Mouse (Mus musculus) heart, adult 8-10 months (tissue): ENCODE data around the gene Magi2. TPM values are rescaled to one million over a fixed set of nuclear protein-coding genes. Genes with fewer than 3 reads are reported as not detected.
"Not testable (repeated sequence)": the region's sequence is repeated elsewhere in the genome, so short reads cannot be mapped to it uniquely, and the experiment has no call there.

Experiments used
- DNase-seq: peaks from one replicate; pipeline ENCODE4 v3.0.0; 2022; ENCODE audit warnings: low spot score
- total RNA-seq, 4 experiments: library from RNA; stranded (reverse); gene quantifications; 2 replicates each; pipeline ENCODE4 v1.2.4; 2022

Gene Magi2
- total RNA-seq, 4 experiments from 2014 or later = 9.1 to 11.6 (median 9.6) TPM

DNA sequence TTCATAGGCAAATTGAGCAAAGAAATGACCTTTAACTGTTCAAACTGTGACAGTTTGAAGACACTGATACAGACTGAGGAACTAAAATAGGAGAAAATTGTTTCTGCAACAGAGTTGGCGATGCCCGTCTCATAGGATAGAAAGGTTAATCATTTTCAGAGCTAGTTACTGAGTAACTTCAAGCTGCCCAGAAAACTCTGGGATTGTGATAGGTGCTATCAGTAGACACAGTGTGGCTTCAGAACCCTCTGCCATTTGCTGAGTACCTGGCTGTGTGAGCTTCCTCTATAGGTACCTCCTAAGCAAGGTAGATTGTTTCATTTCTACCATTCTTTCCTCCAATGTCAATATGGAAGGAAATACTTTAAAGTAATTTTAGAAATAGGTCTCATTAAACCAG is 1014.7 kb downstream of the Magi2 start:
- no peak for DNase-seq

DNA sequence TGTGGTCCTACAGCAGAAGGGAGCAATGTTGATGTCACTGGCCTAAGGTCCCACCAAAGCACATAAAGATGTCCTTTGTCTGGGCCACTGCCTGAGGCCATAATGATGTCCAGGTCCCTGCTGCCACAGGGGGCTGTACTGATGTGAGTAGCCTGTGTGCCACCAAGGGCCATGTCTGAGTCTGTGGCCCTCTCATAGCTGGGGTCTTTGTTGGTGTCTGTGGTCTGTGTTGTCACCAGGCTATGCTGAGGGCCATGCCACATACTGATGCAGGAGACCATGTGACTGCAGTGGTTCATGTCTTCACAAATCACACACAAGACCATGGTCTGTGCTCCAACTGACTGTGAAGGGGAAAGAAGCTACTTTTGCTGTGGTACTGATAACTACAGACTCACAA is 1015.7 kb downstream of the Magi2 start:
- DNase-seq = no peak

DNA sequence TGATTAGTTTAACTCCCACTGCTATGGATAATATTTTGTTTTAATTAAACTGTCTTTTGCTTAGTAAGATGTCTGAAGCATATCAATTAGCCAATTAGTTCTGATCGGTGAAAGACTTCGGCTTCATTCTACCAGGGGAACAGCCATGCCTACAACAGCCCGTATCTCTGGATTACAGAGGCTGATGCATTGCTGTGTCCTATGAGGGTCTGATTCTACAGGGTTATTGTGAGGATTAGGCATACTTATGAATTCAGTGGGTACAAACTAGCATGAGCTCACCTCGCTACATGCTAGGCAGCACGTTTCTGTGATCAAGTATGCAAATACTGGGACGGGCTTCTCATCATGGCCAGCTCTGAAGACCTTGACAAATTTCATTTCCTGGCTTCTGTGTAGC is 1022.5 kb downstream of the Magi2 start:
- no peak for DNase-seq

DNA sequence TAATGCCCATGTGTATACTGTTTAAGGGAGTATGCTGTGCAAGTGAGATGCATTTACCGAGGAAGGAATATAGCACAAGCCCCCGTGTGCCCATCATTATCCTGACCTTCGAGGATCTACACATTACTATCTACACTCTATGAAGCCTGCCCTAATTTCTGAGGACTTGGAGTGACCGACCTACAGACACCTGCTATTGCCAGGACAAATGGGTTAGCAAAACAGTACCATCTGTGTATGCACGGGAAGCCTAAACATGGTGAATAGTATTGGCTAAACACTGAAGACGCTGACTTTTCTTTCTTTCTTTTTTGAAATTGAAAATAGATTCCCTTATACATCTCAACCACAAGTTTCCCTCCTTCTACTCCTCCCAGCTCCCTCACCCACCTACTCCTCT is 1024.7 kb downstream of the Magi2 start:
- DNase-seq = no peak

DNA sequence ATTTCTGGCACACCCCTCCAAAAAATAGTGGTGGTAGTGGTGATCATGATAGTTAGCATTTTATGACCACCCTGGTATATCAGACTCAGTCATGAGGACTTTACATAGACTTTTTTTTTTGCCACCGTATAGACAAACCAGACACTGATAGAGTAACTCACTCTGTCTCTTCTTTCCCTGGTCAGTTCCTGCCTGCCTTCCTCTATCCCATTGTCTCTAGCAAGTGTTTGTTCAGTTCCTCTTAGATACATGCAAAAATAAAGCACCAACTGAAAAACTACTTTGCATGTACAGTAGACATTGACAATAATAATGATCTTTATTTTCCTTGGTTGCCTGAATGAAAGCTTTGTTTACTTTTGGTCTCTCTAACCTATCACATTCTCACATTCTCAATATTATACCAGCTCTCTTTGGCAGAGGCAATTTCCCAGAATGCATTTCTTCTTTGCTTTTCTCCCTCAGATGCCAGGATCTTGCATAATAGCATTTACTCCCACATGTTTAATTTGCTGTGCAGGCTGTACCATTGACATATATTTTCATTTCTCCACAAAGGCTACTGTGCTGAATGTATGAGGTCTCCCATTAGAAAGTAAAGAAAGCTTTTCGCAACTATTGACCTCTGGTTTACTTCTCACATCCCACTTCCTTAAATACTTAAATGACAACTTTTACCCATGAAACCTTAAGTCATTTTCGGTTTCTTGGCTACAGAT is 1029.5 kb downstream of the Magi2 start:
- no peak for DNase-seq

DNA sequence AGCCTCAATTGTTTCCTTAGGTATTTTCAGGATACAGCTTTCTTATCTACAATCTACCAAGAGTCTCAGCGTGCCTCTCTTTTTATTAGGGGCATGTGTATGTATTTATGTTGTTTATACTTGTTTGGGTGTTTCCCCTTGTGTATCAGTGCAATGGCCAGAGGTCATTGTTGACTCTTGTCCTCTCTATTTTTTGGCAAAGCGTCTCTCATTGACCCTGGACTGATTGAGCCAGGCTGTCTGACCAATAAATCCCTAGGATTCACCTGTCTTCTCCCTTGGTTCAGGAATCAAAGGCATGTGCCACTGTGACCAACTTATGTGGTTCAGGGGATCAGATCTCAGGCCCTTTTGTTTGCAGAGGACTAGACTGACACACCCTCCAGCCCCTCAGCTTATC is 1030.1 kb downstream of the Magi2 start:
- DNase-seq = no peak

DNA sequence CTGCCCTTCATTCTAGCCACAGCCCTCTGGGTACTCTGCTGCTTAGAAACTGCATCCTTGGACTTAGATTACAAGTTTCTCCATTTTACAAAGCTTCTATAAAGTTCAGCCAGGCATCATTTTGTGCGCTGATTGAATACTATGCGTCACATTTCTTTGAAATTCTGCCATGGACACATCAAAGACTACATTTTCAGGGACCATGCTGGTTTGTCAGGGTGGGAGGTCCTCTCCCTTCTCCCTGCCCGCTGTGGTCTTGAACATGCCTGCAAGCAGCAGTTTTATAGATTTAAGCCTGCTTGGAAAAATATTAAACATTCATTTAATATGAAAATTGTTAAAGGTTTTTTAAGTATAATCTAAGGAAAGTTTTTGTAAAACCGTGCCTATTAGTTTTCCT is 1030.6 kb downstream of the Magi2 start:
- no peak for DNase-seq

DNA sequence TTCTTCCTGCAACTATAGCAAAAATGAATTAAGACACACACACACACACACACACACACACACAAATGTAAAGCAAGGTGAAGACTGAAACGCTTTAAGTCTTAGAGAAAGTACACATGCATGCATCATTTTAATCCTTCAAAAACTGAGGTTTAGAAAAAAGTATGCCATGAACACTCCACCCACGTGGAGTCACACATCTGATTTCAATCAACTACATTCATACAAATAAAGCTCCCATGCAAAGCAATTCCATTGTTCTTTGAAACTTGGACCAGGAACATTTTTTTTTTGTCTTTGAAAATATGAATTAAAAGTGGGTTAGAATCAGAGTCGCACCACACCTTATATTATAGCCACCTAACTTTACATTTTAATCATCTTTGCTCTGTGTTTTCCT is 1032.9 kb downstream of the Magi2 start:
- DNase-seq = no peak

DNA sequence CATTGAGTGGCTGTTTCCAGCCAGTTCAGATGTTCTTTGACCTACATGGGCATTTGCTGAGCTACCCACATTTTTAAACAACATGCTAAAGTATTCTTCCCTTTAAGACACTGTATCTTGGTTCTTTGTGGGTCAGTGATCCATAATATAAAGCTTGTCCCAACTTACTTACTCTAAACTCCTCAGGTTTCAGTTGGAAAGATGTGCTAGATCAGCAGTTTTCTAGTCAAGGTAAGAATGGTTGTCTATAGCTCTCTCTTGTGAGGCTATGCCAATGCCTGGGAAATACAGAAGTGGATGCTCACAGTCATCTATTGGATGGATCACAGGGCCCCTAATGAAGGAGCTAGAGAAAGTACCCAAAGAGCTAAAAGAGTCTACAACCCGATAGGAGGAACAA is 1045.8 kb downstream of the Magi2 start:
- not testable (repeated sequence) for DNase-seq

DNA sequence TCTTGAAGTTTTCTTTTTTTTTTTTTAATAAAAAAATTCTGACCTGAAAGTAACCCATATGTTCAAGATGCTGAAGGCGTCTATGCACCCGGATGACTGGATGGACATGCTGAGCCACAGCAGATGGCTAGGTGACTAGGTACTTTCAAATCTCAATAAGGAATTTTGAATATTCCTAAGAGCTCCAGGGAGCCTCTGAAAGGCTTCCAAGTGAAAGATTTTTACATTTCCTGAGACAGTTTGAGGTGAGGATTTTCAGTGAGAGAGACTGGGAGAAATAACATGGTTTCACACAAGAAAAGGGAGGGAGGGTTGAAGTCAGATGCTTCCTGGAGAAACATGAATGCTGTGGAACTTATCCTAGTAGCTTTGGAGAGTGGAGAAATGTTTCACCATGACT is 1048.8 kb downstream of the Magi2 start:
- DNase-seq = no peak

DNA sequence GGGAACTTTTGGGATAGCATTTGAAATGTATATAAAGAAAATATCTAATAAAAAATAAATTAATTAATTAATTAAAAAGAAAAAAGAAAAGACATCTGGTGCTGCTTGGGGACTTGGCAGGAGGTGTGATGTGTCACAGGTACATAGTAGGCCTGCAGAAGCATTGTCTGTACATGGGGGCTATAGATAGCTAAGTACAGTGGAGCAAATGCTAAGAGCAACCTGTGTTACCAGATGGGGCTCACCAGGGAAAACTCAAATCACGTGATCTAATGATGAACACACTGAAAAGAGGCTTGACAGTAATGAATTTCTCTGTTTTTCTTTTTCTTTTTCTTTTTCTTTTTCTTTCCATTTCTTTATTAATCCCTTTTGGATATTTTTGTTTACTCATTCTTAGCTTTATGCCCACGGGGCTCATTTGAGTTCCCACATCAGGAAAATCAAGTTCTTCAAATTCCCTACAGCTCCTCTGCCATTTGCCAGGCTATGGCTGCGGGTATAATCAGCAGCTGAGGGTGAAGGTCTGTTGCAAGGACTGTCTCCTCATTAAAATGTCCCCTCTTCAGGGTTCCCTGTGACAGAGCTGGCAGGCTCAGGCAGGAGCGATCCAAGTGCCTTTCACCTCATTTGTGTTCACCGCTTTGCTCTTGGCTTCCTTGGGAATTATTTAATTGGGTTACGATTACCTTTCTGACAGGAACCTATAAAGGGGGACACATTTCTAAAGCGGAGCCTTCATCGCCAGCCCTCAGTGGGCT is 1058.4 kb downstream of the Magi2 start:
- DNase-seq = no peak

DNA sequence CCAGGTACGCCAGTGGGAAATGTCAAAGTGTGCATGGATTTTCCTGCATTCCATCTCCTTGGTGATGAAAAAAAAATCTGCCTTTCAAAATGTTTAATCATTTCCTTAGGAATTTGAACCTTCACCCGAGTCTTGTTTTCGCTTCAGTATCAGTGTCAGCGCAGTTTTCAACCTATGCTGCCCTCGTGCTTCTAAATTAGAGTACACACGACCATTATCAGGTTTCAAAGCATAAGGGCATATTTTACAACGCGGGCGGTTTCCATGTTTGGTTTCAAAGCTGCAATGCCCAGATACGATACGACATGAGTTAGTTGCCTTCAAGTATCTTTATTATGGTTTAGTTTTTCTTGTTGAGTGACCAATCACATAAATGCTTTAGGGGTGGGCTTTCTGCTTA is 1067.7 kb downstream of the Magi2 start:
- no peak for DNase-seq

DNA sequence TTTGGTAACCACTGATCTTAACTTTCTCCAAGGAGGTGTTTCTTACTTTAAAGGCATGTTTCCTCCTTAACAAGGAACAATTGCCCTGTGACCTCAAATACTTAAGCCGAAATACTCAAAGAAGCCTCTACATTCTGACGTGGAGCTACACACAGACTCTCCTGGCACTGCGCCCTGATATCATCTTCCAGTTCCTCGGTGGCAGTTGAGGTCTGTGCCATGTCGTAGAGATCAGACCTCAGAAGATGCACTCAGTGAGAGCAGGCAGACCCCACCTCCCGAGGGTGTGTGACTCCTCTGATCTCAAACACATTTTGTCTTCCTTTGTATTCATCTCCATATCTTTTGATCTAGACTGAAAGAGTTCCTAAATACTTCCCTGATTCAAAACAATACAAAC is 1073.0 kb downstream of the Magi2 start:
- no peak for DNase-seq

DNA sequence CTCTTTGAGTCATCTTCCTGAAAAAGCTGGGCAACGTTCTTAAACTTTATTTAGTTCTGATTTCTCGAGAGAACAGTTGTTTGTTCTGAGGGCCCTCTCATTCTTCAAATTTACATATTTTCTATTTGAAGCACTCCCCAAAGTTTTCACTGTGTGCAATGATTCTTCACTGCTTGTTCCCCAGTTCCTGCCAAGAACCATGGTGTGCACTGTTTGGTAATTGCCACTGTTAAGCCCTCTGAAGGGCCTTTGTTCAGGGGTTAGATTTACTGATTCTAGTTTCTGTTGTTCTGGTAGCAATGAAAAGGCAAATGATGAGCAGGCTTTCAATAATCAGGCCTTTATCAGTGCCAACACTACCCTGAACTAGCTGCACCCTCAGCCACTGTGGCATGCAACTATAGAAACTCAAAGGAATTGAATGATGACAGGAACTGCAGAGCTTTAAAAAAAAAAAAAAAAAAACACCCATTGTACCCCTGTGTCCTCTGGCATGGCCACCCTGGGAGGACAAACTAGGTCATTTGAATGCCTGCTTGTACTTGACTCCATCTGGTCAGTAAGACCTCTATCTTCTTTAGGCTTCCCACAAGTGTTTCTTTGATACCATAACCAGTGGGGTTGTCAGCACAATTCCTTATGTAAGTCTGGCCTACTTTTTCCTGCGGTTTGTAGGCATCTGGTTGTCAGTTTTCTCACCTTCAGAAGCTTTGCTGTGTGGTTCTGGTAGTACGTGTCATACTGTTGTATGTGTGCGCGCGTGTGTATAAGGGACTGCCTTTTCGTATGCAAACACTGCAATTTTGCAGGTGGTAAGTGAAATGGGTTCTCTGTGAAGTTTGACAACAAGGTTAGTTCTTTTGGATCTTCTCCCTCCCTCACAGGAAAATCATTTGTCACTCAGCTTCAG is 1076.5 kb downstream of the Magi2 start:
- DNase-seq = no peak

DNA sequence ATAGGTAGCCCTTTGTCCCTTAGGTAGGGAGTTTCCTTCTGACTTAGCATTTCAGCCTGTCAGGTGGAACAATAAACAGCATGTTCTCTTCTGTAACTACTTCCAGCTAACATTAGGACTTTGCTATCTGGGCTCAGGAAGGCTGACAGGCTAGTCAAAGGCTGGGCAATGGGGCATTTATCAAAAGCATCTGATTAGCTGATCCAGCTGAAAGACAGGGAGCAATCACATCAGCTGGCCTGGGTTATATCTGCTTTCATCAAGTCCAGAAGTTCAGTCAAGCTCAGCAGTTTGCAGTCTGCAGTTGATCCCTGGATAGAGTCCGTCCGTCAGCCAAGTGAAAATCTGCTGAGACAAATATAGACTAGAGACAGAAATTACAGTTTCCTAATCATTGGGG is 1094.1 kb downstream of the Magi2 start:
- DNase-seq = no peak

DNA sequence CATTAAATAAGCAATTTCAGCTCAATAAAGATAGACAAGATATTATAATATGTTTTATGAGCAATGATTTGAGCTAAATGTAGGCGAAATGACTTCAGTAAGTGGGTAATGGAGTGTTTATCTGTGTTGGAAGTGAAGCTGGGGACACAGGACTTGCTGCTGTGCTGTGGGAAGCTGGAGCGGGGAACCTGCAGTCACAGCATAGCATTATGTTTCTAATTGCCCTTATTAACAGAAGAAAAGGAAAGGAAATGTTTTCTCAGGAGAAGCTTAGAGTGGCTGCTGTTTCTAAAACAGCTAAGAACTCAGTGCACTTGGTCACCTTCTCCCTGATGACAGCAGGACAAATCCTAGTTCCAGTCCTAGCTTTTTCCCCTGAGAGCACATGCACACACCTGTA is 1098.5 kb downstream of the Magi2 start:
- no peak for DNase-seq

DNA sequence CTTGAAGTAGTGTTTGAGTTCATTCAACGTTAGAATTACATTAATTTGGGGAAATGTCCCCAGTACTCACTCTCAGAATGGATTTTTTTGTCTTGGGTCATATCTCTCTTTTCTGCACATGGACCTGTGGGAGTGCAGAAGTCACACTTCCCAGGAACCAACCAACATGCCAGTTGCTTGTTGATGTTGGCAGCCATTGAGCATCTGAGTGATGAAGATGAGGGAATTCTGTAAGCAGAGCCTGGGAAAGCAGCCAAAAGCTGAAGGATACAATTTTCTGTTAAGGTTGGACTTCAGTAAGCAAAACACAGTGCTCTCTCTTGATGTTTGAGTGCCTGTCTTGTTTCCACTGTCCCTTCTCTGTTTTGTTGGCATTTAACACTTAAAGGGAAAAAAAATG is 1102.1 kb downstream of the Magi2 start:
- no peak for DNase-seq

DNA sequence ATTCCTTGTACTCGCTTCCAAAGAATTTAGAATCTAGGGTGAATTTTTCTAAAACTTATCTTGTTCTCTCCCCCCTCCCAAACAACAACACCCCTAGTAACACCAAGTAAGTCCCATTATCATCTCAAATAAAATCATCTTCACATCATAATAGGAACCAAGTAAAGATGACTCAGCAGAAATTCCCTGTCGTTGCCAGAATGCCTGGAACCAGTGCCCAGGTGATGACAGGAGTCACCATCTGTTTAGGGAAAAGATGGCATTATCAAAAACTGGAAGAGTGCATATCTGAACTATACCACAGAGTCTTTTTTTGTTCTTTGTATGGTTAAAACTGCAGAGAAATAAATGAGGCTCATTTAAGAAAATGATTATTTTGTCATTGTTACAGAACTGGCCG is 1103.2 kb downstream of the Magi2 start:
- no peak for DNase-seq

DNA sequence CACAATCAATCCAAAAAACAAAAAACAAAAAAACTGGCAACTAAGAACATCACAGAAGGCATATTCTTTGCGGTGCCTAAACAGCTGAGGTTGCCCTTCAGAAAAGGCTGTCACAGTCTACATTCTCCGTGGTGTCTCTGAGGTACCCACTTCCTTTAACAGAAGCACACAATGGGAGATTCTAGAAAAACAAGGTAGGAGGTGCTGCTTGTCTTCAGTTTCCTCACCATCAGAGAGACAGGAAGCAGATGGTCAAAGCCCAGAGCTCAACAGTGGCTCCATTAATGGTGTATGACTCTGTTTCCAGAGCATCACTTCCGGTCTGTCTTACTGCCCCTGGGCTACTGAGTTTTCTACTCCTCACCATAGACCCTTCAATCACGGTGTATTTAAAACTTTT is 1105.7 kb downstream of the Magi2 start:
- DNase-seq = no peak

DNA sequence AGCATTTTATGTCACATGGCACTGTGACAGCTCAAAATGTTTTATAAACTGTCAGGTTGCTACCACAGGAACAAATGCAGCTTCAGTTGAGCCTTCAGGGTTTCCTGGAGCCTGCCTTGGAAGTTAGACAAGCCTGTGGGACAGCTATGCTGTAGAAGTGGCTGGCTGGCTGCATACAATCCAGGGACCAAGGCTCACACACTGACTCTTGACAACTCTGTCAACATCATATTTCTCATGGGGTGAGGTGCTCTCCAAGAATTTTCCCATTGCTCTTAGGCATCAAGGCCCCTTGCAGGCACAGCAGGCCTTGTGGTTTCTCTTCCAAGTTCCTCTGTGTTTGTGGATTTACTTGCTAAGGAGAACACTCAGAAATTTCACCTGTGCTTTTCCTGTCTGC is 1107.7 kb downstream of the Magi2 start:
- DNase-seq = no peak

DNA sequence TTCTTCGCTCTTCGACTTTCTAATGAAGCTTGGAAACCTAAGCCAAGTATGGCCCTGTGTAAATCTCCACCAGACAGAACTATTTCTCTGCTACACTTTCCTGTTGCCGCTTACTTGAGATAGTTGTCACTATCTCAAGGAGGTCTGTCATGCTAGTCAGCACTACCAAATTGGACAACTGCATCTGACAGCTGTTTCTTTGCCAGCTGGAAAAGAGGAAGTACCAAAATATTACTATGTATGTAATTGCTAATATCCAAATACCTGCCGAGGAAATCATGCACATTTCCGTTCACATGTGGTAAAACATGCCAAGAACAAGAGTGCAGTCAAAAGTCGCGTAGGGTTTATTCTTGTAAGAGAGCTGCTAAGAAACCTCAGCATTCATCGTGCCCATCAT is 1126.1 kb downstream of the Magi2 start:
- no peak for DNase-seq

DNA sequence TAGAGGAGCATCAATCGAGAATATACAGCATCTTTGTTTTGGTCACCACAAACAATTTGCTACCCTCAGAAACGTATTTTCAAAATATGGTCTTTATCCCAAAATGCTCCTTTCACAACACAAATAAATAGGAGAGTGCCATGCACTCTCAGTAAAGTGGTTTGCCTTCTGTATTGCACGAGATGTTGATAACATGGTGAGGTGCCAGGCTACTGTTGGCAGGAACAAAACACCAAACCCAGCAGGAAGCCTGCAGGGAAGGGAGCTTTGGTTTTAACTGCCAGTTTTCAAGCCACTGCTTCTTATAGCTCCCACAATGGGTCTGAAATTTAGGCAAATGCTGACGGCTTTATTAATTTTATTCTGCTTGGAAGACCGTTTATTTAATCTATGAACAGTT is 1131.6 kb downstream of the Magi2 start:
- DNase-seq = no peak
